Mouse (Mus musculus) heart, postnatal 0 days (tissue): Measurements from ENCODE around the gene Hmgcl. TPM values are rescaled to one million over a fixed set of nuclear protein-coding genes. Genes with fewer than 3 reads are reported as not detected.

Source experiments
- ATAC-seq: fragments of 200-750 bp; cut with Nextera tagmentation; 2 replicates; pipeline ENCODE4 v1.8.0; 2017; ENCODE audit warnings: low read depth, moderate number of reproducible peaks, moderate library complexity; ENCODE audit not compliant: insufficient read depth
- DNase-seq: peaks from one replicate; pipeline ENCODE4 v3.0.0-alpha.2; 2016; ENCODE audit warnings: low spot score
- H3K27ac ChIP-seq: fragments of 300-500 bp; sonication (generic); 2 replicates; pipeline ENCODE4 v1.5.1; 2014; ENCODE audit warnings: low read depth, mild to moderate bottlenecking
- H3K27me3 ChIP-seq: fragments of 300-500 bp; sonication (generic); 2 replicates; pipeline ENCODE4 v1.6.1; 2014; ENCODE audit warnings: low read length, mixed read lengths; ENCODE audit not compliant: control insufficient read depth, insufficient read depth
- H3K36me3 ChIP-seq: fragments of 300-500 bp; sonication (generic); replicated peaks from 2 replicates; pipeline ENCODE4 v1.6.1; 2014; ENCODE audit warnings: low read length, mixed read lengths; ENCODE audit not compliant: control insufficient read depth, insufficient read depth
- H3K4me1 ChIP-seq: fragments of 300-500 bp; sonication (generic); 2 replicates; pipeline ENCODE4 v1.6.1; 2014; ENCODE audit warnings: antibody characterized with exemption; ENCODE audit not compliant: control insufficient read depth, insufficient read depth
- H3K4me2 ChIP-seq: fragments of 300-500 bp; sonication (generic); 2 replicates; pipeline ENCODE4 v1.6.1; 2014; ENCODE audit warnings: low read depth, mild to moderate bottlenecking, low read length, moderate library complexity
- H3K4me3 ChIP-seq: fragments of 300-500 bp; sonication (generic); 2 replicates; pipeline ENCODE4 v1.5.1; 2014; ENCODE audit warnings: low read depth, low read length
- H3K9ac ChIP-seq: fragments of 300-500 bp; sonication (generic); replicated peaks from 2 replicates; pipeline ENCODE4 v1.6.1; 2014; ENCODE audit warnings: low read depth, low read length, mixed read lengths
- H3K9me3 ChIP-seq: fragments of 300-500 bp; sonication (generic); replicated peaks from 2 replicates; pipeline ENCODE4 v1.6.1; 2016; ENCODE audit warnings: low read length; ENCODE audit not compliant: control insufficient read depth
- CTCF ChIP-seq: IDR thresholded peaks from 2 replicates; pipeline ENCODE4 v1.5.1; 2016; ENCODE audit warnings: antibody characterized with exemption, control low read depth, low read depth
- EP300 ChIP-seq: IDR thresholded peaks from 2 replicates; pipeline ENCODE4 v1.6.1; 2016; ENCODE audit warnings: antibody characterized with exemption, low read depth
- WGBS: fragments of 180-500 bp; shearing (Covaris S2); extraction: QIAGEN DNeasy Blood & Tissue Kit; methylation state at CpG from one replicate; pipeline ENCODE4 v1.1.7; 2014; 5-methylcytosine and 5-hydroxymethylcytosine counted together
- polyA plus RNA-seq: library from polyadenylated mRNA; unstranded; fragments of >200 nt; fragmentation: Nextera tagmentation; extraction: Ambion mirVana; gene quantifications from 2 replicates; pipeline ENCODE4 v1.2.1, GENCODE M21; 2015
- total RNA-seq: library from RNA; depleted of rRNA; stranded (reverse); fragments of >200 nt; gene quantifications from 2 replicates; pipeline ENCODE4 v1.2.3, GENCODE M21; 2014; ENCODE audit warnings: low replicate concordance; rRNA removed

Hmgcl gene
- total RNA-seq (44.3 and 48.8 TPM in 2 replicates), polyA plus RNA-seq (97.5 and 101 TPM in 2 replicates)

GRCm38 (mm10) chr4:135946278-135946658 is at the start of gene Hmgcl:
Hmgcl (plus strand) TSS chr4:135946448.
- H3K9ac ChIP-seq: peak within 1 kb of the TSS; percentile 76
- no peaks in the 10 kb centered on the region for H3K27me3 ChIP-seq
- no peaks in the 10 kb centered on the region for H3K9me3 ChIP-seq
- H3K27ac ChIP-seq: peak within 1 kb of the TSS; percentile 81
- 0% methylated on average over 22 of the region's 23 CpGs for WGBS
- H3K4me3 ChIP-seq: peak within 1 kb of the TSS; percentile 76
- H3K36me3 ChIP-seq: peaks cover 5% of the 10 kb centered on the region; the same call in 1 of the 2 replicates
- DNase-seq (peak; percentile 95), ATAC-seq (peak; percentile 92)
- TF ChIP-seq EP300 (0 out of 2 replicates have a peak, but pooled peaks have one; percentile 21), CTCF (no peak)
- peak within 1 kb of the TSS; percentile 85 for H3K4me2 ChIP-seq
- peaks cover 14% of the 10 kb centered on the region for H3K4me1 ChIP-seq

- DNase-seq: peak; percentile 74
- H3K9ac ChIP-seq: no peak overlapping the region; the same call in 1 of the 2 replicates
These were observed 47.7 kb upstream of the Hmgcl start for GRCm38 (mm10) chr4:135898380-135899049.

DNA sequence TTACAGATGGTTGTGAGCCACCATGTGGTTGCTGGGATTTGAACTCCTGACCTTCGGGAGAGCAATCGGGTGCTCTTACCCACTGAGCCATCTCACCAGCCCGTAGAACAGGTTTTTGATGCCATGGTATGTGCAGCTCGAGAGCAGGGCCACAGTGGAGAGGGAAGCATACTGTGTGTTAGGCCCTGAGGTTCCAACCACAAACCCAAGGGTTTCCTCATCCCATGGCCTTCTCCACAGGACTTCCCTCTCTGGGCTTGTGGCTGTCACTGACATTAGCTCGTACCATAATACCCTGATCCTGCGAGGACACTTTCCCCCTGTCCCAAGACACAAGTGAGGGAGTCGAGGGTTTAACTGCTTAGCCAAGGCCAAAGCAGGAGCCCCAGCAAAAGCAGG is 47.2 kb upstream of the Hmgcl start:
- no peaks in the 10 kb centered on the region for H3K27me3 ChIP-seq
- ATAC-seq: no peak
- WGBS: 82% methylated on average over 7 of the region's 7 CpGs
- no peak overlapping the region for H3K4me3 ChIP-seq
- H3K36me3 ChIP-seq: no peaks in the 10 kb centered on the region
- H3K4me1 ChIP-seq: 0 out of 2 replicates have a peak, but pooled peaks cover 5% of the 10 kb centered on the region
- no peak overlapping the region for H3K9ac ChIP-seq
- no peak overlapping the region for H3K4me2 ChIP-seq
- no peak for DNase-seq
- no peak overlapping the region for H3K27ac ChIP-seq
- no peaks in the 10 kb centered on the region for H3K9me3 ChIP-seq
- TF ChIP-seq CTCF (no peak), EP300 (no peak)

More at GRCm38 (mm10) chr4:135898380-135899049, 47.7 kb upstream of the Hmgcl start:
- H3K4me3 ChIP-seq: no peak overlapping the region
- H3K27ac ChIP-seq: peak overlapping the region; percentile 27
- 0 out of 2 replicates have a peak overlapping the region, but pooled peaks have one; percentile 27 for H3K4me2 ChIP-seq
- 17% methylated on average over 9 of the region's 9 CpGs for WGBS
- H3K4me1 ChIP-seq: 0 out of 2 replicates have a peak, but pooled peaks cover 5% of the 10 kb centered on the region
- no peaks in the 10 kb centered on the region for H3K27me3 ChIP-seq
- ATAC-seq: peak; percentile 83
- no peaks in the 10 kb centered on the region for H3K36me3 ChIP-seq
- TF ChIP-seq CTCF (no peak), EP300 (no peak)
- no peaks in the 10 kb centered on the region for H3K9me3 ChIP-seq

DNA sequence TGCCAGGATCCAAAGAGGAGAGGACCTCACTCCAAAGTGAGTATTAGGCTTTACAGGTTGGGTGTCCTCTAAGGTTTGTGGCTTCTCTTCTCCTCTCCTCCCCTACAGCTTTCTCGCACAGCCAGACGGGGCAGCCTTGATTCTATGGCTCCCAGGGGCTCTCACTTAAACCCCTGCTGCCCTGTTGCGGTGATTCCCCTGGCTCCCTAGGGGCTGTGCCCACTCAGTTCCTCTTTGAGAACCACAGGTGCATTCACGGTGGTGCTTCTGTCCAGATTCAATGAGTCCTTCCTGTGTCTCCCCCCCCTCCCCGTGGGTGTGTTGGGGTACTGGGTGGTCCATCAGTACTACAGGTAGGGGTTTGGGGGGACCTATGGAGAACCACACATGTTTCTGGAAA is 46.2 kb upstream of the Hmgcl start:
- H3K27ac ChIP-seq: no peak overlapping the region
- H3K27me3 ChIP-seq: no peaks in the 10 kb centered on the region
- no peak overlapping the region for H3K4me3 ChIP-seq
- no peaks in the 10 kb centered on the region for H3K36me3 ChIP-seq
- DNase-seq (no peak), ATAC-seq (no peak)
- no peaks in the 10 kb centered on the region for H3K9me3 ChIP-seq
- no peak for TF ChIP-seq EP300
- TF ChIP-seq CTCF: no peak
- H3K9ac ChIP-seq: no peak overlapping the region
- no peak overlapping the region for H3K4me2 ChIP-seq
- H3K4me1 ChIP-seq: 0 out of 2 replicates have a peak, but pooled peaks cover 5% of the 10 kb centered on the region
- WGBS: 80% methylated on average over 5 of the region's 5 CpGs

DNA sequence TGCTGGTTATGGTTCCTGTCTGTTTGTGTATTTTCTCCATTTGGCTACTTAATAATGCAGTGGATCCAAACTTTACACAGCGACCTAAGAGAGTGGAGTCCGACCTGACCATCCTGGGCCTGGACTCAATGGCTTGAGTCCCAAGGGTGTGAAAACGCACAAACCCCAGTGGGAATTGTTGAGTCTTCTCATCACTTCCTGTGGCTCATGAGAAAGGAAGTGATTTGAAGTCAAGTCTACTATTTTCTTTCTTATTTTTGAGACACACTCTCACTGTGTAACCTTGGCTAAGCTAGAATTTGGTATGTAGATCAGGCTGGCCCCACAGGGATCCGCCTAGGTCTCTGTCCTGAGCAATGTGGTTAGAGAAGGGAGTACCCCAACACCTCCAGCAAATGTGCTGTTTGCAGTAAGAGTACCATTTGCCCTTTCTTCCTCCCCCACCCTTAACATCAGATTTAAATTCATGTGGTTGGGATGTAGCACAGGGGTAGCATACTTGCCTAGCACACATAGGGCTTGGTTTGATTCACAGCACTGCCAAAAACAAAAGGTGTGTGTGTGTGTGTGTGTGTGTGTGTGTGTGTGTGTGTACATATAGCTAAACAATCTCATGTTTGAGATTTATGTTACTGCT is 43.5 kb upstream of the Hmgcl start:
- no peak for DNase-seq
- TF ChIP-seq CTCF: no peak
- TF ChIP-seq EP300: no peak
- Histone ChIP-seq H3K36me3 (no peaks in the 10 kb centered on the region), H3K27me3 (no peaks in the 10 kb centered on the region), H3K4me2 (no peak overlapping the region), H3K4me1 (0 out of 2 replicates have a peak, but pooled peaks cover 5% of the 10 kb centered on the region), H3K9me3 (no peaks in the 10 kb centered on the region), H3K4me3 (no peak overlapping the region), H3K9ac (no peak overlapping the region), H3K27ac (no peak overlapping the region)
- 71% methylated on average over 4 of the region's 4 CpGs for WGBS
- no peak for ATAC-seq
